Mouse (Mus musculus) megakaryocyte, embryonic 14.5 days (primary cell): ENCODE measurements around the gene Sema5a. TPM values are rescaled to one million over a fixed set of nuclear protein-coding genes. Genes with fewer than 3 reads are reported as not detected.

Experiments
- H3K27me3 ChIP-seq: replicated peaks from 2 replicates; pipeline ENCODE3; 2012; ENCODE audit warnings: inconsistent platforms
- H3K36me3 ChIP-seq: replicated peaks from 2 replicates; pipeline ENCODE3; 2012; ENCODE audit warnings: low read length, inconsistent platforms, mixed read lengths
- H3K4me1 ChIP-seq: 2 replicates; pipeline ENCODE4 v1.6.1; 2012; ENCODE audit warnings: inconsistent platforms
- H3K4me3 ChIP-seq: replicated peaks from 2 replicates; pipeline ENCODE3; 2012; ENCODE audit warnings: moderate library complexity, mild to moderate bottlenecking, inconsistent platforms
- H3K9me3 ChIP-seq: 2 replicates; pipeline ENCODE4 v1.6.1; 2012; ENCODE audit warnings: inconsistent platforms
- FLI1 ChIP-seq: IDR thresholded peaks from 2 replicates; pipeline ENCODE4 v1.6.1; 2012; ENCODE audit warnings: low read length, inconsistent platforms, mixed read lengths
- GATA1 ChIP-seq: IDR thresholded peaks from 3 replicates; pipeline ENCODE4 v1.6.1; 2012; ENCODE audit warnings: mixed read lengths, low read length, inconsistent platforms, borderline replicate concordance
- polyA plus RNA-seq: library from polyadenylated mRNA; stranded (reverse); fragments of >175 nt; gene quantifications from 2 replicates; pipeline ENCODE4 v1.2.3, GENCODE M21; 2012; ENCODE audit warnings: low replicate concordance; ENCODE audit not compliant: insufficient read depth

Gene Sema5a
- polyA plus RNA-seq, 1 experiment: not detected

- no peak for TF ChIP-seq FLI1
- no peak for TF ChIP-seq GATA1
- H3K27me3 ChIP-seq: no peaks in the 10 kb centered on the region
- no peak overlapping the region for H3K4me3 ChIP-seq
- peaks cover 10% of the 10 kb centered on the region; the same call in 1 of the 2 replicates for H3K9me3 ChIP-seq
- no peaks in the 10 kb centered on the region for H3K4me1 ChIP-seq
- no peaks in the 10 kb centered on the region for H3K36me3 ChIP-seq
Measured at GRCm38 (mm10) chr15:32558925-32559324, 314.3 kb downstream of the Sema5a start.

DNA sequence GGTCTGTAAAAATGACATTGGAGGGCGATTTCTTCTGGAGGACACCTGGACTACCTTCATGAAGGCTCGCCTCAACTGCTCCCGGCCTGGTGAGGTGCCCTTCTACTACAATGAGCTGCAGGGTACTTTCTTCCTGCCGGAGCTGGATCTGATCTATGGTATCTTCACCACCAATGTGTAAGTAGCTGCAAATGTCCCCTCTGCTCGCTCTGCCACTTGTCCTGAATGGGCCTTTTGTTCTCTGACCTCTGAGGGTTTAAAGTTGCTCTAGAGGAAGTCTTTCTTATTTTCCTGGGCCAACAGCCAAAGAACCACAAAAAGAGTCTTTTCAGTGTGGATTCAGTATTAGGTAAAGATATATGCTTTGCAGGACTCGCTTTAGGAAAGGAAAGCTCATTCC, 318.0 kb downstream of the Sema5a start:
- H3K36me3 ChIP-seq: no peaks in the 10 kb centered on the region
- no peaks in the 10 kb centered on the region for H3K4me1 ChIP-seq
- no peak overlapping the region for H3K4me3 ChIP-seq
- no peaks in the 10 kb centered on the region for H3K27me3 ChIP-seq
- no peaks in the 10 kb centered on the region for H3K9me3 ChIP-seq
- no peak for TF ChIP-seq FLI1
- TF ChIP-seq GATA1: no peak

DNA sequence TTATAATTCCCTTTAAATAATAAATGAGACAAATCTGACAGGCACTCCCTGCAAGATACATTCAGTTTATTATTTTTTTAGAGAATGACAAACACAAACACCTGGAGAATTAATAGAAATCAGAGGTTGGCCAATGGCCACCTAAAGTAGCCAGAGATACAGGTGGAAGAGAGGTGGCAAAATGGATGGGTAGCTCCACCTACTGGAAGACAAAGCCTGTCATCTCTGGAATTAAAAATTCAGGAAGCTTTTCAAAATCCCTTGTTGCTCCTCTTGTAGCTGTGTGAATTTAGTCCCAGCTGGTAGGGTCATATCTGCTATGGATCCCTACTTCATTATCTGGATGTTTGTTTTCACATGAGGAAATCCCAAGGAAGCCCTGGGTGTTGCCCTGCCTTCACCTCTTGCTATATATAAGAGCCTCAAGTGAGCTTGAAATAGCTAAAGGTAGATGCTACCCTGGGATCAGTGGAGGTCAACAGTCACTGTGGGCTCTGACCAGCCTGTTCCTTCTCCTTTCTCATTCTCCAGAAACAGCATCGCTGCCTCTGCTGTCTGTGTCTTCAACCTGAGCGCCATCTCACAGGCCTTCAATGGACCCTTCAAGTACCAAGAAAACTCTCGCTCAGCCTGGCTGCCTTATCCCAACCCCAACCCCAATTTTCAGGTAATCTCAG, 323.7 kb downstream of the Sema5a start:
- Histone ChIP-seq H3K4me1 (no peaks in the 10 kb centered on the region), H3K4me3 (no peak overlapping the region), H3K27me3 (no peaks in the 10 kb centered on the region), H3K9me3 (no peaks in the 10 kb centered on the region), H3K36me3 (no peaks in the 10 kb centered on the region)
- no peak for TF ChIP-seq GATA1
- TF ChIP-seq FLI1: no peak

DNA sequence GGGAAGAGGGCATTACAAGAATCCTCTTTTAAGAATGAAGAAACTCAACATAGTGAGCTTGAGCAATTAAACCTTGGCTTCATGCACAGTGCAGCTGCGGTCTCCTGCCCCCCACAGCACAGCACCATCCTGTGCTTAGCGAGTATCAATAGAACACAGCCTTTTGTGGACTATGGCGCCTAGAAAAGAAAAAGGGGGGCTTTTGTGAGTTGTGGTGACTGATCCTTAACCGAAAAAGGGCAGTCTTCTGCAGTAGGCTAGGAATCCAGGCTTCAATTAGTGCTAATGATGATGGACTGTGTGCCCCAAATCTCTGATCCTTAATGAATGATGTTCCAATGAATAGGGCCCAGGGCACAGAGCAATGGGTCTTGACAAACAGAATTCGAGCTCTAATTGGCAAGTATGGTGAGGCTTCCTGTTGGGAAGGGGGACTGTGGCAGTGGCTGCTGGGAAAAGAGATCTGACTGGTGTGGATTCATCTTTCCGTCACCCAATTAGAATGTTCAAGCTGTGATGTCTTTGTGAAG, 324.3 kb downstream of the Sema5a start:
- Histone ChIP-seq H3K4me1 (no peaks in the 10 kb centered on the region), H3K9me3 (no peaks in the 10 kb centered on the region), H3K4me3 (no peak overlapping the region), H3K27me3 (no peaks in the 10 kb centered on the region), H3K36me3 (no peaks in the 10 kb centered on the region)
- TF ChIP-seq FLI1: no peak
- no peak for TF ChIP-seq GATA1

- no peak overlapping the region for H3K4me3 ChIP-seq
- no peaks in the 10 kb centered on the region for H3K4me1 ChIP-seq
- H3K27me3 ChIP-seq: no peaks in the 10 kb centered on the region
- no peak for TF ChIP-seq FLI1
- no peak for TF ChIP-seq GATA1
- H3K9me3 ChIP-seq: 0 out of 2 replicates have a peak, but pooled peaks cover 5% of the 10 kb centered on the region
- no peaks in the 10 kb centered on the region for H3K36me3 ChIP-seq
Measured at GRCm38 (mm10) chr15:32574327-32574726, 329.7 kb downstream of the Sema5a start.

DNA sequence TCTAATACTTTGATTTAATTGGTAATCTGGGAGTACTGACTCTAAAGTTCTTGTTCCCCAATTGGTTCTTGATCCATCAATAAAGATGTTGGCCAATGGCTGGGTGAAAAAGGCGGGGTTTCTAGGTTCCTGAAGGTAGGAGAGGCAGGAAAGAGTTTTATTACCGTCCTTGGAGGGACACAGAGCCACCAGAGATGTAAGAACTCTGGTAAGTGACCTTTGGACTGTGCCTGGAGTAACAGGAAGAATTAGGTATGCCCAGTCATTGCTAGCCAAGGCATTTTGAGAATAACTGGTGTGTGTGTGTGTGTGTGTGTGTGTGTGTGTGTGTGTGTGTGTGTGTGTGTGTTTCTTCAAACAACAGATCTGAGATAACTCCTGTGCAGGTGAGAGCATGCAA, 330.6 kb downstream of the Sema5a start:
- Histone ChIP-seq H3K9me3 (0 out of 2 replicates have a peak, but pooled peaks cover 5% of the 10 kb centered on the region), H3K4me3 (no peak overlapping the region), H3K27me3 (no peaks in the 10 kb centered on the region), H3K36me3 (no peaks in the 10 kb centered on the region), H3K4me1 (no peaks in the 10 kb centered on the region)
- no peak for TF ChIP-seq FLI1
- no peak for TF ChIP-seq GATA1

DNA sequence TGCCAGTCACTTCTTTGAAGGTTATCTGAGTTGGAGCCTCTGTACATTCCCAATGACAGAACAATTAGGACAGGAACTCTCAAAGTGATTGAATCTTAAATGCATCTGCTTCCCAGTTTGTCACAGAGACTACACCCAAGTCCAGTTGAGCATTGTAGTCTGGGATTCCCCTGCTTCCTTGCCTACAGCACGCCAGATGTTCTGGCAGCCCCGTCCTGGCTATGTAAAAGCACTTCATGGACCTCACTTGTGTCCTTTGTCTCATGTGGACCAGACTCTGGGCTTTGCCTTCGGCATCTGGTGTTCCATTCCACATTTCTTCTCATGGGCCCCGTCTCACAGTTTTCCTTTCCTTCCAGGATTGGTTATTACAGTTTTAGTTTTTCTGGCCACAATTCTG, 334.7 kb downstream of the Sema5a start:
- Histone ChIP-seq H3K4me1 (no peaks in the 10 kb centered on the region), H3K9me3 (0 out of 2 replicates have a peak, but pooled peaks cover 4% of the 10 kb centered on the region), H3K36me3 (no peaks in the 10 kb centered on the region), H3K27me3 (no peaks in the 10 kb centered on the region), H3K4me3 (no peak overlapping the region)
- no peak for TF ChIP-seq GATA1

- Histone ChIP-seq H3K4me1 (no peaks in the 10 kb centered on the region), H3K27me3 (no peaks in the 10 kb centered on the region), H3K36me3 (no peaks in the 10 kb centered on the region), H3K9me3 (no peaks in the 10 kb centered on the region), H3K4me3 (no peak overlapping the region)
- no peak for TF ChIP-seq GATA1
- TF ChIP-seq FLI1: no peak
Measured at GRCm38 (mm10) chr15:32590641-32591040, 346.0 kb downstream of the Sema5a start.

DNA sequence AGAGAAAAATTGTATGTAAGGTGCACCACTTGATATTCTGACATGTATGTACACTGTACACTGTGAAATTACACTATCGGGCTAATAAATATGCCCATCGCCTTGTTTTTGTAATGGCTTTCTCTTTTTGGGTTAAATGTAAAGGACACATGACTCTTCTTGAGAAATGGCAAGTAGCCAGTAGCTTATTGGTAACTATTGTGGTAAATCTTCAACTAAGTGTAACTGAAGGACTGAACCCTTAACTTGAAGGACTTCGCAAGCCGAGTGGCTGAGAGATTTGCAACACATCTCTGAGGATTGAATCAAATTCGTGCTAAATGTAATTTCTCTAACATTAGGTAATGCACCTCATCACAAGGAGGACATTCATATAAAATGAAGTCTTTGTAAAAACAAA, 349.1 kb downstream of the Sema5a start:
- no peaks in the 10 kb centered on the region for H3K9me3 ChIP-seq
- no peak overlapping the region for H3K4me3 ChIP-seq
- H3K4me1 ChIP-seq: no peaks in the 10 kb centered on the region
- no peaks in the 10 kb centered on the region for H3K36me3 ChIP-seq
- TF ChIP-seq FLI1 (no peak), GATA1 (no peak)
- no peaks in the 10 kb centered on the region for H3K27me3 ChIP-seq

- H3K36me3 ChIP-seq: no peaks in the 10 kb centered on the region
- no peaks in the 10 kb centered on the region for H3K27me3 ChIP-seq
- no peaks in the 10 kb centered on the region for H3K4me1 ChIP-seq
- no peak for TF ChIP-seq FLI1
- no peak for TF ChIP-seq GATA1
- no peaks in the 10 kb centered on the region for H3K9me3 ChIP-seq
- H3K4me3 ChIP-seq: no peak overlapping the region
Measured at GRCm38 (mm10) chr15:32596574-32596973, 352.0 kb downstream of the Sema5a start.
